Mouse (Mus musculus) layer of hippocampus, adult 9-11 months (tissue): ENCODE measurements at regions not wholly inside any gene's neighbourhood (a gene's known extent, or its start where the extent isn't known, plus 50 kb on each side); places are given as distances from the start of the nearest gene placed in this dataset.

Experiments
- DNase-seq: peaks from one replicate; pipeline ENCODE4 v3.0.0; 2022

DNA sequence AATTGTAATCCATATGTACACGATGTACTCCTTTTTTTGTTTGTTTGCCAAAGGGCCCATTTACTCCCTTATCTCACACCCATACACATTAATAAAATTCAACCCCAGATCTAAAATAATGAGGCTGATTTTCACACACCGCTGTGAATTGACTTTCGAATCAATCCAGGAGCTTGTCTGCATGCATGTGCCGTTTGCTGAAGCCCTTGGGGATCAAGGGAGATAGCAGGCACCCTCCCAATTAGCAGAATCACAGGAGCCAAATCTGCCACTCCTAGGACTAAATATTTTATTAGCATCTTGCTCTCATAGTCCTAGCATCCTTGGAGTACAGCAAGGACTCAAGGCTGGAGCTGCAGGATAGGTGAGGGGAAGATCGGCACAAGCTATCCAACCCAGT, 520.0 kb upstream of the Mpdz start:
- no peak for DNase-seq

DNA sequence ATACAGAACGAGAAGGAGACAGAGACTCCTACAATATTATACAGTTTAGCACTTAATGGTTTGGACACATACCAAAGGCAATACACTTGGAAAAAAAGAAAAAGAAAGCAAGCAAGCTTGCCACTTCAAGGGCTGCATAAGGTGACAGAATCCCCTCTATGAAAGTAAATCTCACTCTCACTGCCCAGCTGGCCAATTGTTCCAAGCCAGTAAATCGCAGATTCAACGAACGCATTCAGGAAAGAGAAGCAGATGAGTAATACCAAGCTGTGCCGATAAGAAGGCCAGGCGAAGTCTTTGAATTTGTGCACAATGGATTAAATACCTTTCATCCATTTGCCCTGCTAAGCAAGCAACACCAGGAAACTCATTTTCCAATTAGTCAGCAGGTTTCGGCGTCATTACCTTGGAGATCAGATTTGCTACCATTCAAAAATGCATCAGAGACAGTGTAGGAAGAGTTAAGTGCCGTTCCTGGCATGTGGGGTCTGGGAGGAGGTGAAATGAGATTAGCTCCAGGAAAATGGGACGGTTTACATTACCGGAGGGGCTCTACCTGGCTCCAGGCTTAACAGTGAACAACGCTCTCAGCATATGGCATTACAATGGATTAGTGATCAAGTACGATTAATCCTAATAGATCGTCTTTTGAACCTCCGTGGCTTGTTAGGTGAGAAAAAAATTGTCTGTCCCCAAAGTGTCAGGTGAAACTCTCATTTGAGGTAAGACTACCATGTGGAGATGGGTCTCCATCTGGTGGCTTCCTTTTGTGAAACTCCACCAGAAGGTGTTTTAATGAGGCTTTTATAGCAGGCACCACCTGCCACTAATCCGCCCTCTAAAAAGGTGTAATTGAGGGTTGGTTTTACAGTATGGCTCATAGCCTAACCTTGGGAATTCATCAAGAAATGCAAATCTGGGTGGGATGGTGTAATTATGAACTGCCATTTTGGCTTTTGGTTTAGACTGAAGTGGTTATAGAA, 518.2 kb upstream of the Mpdz start:
- DNase-seq, result no peak

DNA sequence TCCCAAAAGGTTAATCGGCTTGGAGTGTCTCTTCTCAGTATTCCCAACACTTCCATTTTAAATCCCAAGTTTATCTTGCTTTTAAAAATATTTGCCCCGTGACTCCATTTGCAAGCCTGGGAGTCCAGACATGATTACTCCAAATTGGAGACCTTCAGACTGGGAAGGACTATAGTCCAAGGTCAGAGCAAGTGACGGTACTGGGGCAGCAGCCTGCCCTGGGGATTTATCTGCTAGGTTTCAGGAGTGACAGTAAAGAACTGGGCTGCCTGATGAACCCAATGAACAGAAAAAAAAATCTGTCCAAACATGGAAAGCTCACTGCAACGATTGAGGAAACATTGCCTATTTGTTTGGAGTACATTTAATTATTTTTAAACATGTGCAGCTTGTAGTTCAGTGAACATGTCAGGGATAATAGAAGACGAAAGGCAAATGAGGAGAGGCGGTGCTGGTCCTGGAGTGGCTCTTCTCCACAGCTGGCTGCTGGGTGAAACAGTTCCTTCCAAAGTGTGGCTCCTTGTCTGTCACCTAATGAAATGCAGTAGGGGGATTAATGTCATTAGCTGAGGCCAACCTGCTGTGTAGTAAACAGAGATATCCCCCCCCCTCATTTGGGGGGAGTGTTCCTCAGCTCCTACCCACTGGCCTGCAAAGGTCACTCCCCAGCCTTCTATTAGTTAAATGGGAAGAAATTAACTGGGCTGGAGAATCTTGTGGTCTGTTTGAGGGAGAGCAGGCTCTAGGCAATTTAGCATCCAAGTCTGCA, 514.5 kb upstream of the Mpdz start:
- DNase-seq, result no peak

DNA sequence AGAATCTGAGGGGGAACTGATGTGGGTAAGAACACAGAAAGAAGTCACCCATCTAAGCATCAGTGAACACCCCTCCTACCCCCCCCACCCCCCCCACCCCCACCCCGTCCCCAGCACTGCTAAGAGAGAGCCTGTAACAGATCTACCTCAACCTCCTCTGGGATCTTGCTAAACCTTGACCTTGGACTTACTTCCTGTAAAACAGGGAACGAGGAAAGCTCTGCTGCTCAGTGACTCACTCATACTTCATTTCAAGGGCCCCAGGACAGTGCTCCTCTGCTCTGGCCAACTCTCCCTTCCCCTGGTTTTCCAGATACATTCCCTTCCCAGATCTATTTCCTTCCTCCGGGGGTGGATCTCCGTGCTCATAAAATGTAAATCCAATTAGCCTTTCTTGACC, 510.4 kb upstream of the Mpdz start:
- DNase-seq, result no peak

DNA sequence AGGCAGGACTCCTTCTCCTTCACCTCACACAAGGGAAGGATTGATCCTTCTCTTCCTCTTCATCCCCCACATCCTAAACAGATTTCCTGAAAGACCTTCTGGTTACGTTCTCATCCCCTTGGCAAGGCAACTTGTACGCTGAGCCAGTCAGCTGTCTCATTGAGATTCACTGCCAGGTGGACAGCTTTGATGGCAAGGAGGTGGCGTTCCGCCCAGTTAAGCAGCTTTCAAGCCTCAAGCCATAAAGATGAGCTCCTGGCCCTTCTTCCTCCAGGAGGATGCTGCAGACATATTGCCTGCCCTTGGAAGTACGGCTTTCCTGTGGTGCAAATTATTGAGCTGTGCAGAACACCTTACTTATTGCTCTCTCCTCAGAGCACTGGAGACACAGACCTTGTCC, 494.8 kb upstream of the Mpdz start:
- DNase-seq, result peak; percentile 55

DNA sequence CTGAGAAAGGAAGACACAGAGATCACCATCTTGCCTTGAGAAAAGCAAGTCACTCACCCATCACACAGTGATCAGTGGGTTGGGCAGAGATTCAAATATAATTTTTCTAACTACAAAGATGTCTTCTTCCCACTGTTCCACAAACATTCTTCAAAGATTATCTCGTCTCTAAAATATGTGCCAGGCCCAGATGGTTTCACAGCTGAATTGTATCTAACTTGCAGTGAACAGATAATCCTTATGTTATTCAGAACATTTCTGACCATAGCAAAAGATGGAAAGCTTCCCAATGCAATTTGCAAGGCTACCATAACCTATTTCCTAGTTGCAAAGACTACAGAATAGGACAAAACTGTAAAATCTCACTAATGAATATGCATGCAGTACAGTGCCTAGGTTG, 488.3 kb upstream of the Mpdz start:
- DNase-seq, result peak; percentile 53

DNA sequence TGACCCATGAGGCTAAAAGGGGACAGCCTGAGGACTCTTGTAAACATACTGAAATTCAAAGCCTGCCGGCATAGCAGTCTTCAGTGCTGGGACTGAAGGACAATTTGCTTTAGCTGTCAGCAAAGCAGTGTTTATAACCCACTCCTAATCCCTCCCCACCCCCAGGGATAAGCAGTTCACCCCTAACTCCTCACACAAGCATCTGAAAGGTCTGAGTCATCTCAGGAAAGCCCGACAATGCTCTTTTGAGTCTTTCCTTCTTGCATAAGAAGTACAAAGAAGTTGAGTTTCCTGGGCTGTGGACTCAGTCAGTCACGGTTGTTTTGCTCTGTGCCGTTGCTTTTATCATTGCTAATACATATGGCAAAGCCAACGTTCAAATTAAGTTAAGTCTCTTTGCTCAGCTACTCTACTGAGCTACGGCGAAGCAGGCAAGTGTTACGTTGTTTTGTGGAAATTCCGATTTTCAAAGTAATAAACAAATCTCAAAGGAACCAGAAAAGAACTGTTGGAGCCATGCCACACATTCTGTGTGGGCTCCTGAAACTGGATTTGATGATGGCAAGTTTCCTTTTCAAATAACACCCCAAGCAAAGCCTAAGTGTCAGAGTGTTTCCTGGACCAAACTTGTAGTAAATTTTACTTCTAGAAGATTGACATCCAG, 486.1 kb upstream of the Mpdz start:
- no peak for DNase-seq

DNA sequence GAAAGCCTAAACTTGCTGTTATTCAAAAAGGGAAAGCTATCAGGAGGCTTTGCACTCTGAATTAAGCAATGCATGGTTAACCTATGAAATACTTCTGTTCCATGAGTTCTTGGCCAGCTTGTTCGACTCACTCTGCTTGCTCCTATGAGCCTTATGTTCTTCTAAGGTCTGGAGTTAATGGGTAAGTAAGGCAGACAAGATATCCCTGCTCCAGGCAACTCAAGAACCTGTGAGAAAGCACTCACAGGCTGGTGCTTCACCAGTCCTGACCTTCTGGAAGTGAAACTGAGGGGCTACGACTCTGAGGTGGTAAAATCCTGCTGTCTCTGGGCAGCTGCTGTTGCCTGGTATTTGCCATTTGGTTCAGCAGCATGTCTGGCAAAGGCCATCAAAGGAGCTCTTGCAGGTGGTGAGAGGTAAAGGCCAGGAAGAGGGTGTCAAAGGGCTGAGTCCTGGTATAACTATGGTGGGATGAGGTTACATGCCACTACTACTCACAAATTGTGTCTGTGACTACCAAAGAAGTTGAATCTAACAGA, 484.6 kb upstream of the Mpdz start:
- DNase-seq, result no peak

DNA sequence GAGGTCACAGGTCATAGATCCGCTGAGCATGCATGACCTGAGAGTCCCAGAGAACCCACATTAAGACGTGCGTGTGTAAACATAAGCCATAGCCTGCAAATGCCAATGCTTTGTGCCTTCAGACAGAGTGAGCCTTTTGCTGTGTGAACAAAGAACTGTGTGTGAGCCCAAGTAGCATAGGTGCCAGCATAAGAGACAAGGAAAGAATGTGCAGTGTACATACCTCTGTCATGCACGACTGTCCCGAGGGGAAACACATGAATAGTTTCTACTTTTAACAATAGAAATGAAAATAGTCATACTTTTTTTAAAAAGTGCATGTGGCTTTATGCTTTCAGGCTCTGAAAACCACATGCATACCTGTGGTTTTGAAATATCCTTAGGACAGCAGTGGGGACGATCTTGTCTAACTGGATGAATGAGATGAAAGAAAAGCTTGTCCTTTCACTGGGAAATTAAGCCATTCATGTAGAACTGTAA, 484.1 kb upstream of the Mpdz start:
- no peak for DNase-seq

DNA sequence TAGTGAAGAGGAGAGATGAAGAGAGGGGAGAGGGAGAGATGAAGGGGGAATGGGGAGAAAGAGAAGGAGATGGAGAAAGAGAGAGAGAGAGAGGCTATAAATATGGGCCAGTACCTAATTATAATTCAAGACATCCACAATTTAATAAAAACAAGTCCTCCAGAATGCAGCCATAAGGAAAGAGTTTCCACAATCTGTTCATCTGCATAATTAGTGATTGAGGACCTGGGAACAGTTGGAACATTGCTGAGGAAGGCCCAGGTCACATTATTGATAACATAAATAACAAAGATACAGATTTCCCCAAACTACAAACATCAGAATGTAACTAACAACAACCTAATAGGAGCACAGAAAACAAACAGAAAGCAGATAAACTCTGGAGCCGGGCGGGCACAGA, 483.0 kb upstream of the Mpdz start:
- peak; percentile 16 for DNase-seq

DNA sequence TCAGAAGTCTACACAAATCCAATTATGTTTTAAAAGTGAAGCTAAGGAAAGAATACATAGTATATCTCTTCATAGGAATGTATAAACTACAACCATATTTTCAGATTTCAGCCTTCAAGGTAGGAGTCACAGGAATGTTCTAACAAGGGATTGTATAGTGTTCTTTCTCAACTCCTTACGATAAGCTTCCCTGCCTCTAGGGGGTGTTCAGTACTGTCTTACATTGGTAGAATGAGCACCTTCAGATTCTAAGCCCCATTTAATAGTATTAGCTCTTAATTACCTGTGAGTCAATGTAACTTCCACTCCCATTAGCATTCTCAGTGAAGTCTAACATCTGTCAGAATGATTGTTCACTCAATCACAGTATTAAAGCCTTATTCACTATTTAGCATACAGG, 481.5 kb upstream of the Mpdz start:
- DNase-seq, result no peak

DNA sequence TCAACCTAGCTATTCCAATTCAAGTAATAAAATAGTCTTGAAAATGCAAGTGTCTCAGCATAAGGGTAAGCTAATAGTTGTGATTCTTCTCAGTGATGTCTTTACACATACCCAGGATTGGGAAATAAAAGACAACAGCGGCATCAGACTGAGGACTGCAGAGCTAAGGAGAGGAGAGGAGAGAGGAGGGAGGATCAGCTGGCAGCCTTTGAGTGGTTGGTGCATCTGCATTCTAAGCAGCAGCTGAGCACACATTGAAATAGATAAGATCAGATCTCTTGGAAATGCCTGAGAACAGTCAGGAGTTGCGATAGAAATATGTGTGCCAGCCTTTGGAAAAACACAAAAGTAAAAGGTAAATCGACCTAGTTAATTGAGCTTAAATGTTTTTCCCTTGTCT, 480.3 kb upstream of the Mpdz start:
- peak; percentile 43 for DNase-seq

DNA sequence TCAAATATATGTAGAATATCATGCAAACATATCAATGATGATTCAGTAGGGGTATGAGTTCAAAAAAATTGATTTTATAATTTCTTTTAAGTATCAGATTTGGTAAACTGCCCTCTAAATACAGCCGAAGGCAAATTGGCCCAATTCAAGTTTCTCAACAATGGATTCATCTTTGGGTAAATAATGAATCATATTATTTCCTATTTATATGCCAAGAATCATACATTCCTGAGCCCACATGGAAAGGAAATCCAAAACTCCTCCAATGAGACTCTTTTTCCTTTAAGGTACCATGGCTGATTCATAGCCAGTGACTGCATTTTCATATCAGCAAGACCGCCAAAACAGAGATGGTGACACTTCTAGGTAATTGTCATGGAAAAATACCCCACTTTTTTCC, 472.4 kb upstream of the Mpdz start:
- no peak for DNase-seq

DNA sequence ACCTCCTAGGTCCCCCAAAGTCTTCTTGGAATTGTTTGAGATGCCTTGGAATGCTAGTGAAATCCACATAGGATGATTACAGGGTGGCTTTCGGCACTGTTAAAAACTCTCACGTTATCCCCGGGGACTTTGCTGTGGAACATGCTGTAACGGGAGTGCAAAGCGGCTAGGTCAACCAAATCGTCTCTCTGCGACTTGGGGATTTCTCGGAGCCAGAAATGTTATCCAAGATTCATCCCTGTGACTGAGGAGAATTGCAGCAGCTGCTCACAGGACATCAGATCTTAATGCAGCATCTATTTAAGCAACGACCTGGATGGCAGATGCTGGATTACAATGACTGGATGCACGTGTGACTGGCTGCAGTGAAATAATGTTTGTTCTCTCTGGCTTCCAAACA, 470.7 kb upstream of the Mpdz start:
- no peak for DNase-seq

DNA sequence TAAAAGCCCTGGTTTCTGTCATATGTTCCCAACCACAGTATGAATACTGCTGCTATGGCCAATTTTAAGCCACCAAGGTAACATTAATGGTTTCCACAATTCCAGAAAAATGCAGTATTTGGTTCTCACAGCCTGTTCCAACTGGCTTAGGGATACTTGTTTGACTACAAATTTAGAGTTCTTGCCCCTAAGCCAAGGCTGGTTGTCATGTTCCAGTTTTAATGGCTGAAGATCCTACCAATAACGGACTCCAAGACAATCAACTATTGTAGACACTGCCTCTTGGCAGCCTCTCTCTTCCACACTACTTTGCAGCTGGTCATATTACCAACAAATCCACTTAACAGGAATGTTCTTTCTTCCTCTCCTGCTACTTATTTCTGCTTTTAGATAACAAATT, 470.0 kb upstream of the Mpdz start:
- no peak for DNase-seq

DNA sequence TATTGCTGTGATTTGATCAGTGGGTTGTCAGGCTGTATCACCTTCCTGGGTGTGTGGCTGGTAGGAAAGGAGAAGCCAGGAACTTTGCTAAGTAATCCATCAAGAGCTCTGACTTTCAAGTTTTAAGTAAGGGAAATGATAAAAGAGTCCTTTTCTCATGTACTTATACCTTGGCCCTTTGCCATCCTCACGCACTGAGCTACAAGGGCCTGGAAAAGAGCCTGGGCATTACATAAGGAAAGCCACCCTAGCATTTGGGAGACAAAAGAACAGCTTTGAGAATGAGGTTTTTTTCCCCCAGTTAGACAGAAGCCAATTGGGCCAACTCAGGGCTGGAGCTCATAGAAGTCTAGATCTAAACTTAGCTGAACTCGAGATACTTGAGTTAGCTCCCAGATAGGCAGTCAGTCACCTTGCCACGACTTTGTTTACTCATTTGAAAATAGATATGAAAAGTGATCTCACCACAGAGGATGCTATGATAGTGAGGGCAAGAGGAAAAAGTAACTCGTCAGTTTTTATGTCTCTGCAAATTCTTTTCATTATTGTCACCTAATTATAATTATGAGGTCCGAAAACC, 457.4 kb upstream of the Mpdz start:
- no peak for DNase-seq

DNA sequence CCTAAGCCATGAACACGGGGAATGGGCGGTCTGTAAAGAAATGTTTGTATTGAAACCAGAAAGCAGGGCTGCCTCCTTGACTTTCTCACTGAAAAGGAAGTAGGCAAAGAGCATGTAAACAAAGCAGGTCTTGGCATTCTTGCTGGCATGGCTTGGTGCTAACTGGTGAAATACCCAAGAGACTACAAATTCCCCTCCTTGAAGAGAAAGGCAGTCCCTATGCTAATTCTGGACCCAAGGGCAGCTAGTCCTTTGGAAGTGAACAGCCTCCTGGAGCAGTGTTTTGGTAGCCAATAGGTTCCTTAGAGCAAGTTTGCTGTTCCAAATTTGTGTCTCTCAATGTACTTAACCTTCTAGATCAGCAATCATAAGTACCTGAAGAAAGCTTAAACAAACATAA, 456.0 kb upstream of the Mpdz start:
- DNase-seq, result no peak

DNA sequence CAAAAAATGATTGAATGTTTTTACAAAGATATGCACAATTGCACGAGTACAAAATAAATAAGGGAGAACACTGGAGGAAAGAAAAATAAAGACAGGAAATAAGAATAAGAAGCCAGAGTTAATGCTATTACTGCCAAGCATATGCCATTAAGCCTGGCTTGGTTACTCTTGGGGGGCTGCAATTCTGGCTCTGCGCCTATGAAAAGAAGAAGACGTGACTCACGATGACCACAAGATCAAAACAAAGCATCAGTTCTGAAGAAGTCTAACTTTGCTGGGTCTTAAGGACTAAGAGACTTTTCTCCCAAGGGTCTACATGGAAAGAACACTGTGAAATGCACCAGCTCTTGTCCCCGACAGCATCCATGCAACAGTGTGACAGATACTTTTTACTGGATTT, 454.8 kb upstream of the Mpdz start:
- DNase-seq, result no peak

DNA sequence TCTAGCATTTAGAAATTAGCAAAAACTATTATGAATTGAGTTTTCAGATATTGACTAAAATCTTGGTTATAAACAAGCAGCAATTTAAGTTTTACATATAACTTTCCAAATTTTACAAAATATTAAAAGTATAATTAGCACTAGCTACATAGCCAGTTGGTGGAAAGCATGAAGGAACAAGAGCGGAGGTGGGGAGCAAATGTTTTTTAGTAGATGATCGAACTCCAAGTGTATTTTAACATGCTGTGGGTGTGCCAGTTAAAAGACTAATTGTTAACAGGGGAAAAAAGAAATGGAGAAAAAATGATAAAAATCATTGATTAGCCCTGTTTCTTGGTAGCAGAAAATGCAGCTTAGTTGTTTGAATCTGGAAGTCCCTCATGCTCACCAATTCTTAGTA, 426.3 kb upstream of the Mpdz start:
- DNase-seq, result peak; percentile 59

DNA sequence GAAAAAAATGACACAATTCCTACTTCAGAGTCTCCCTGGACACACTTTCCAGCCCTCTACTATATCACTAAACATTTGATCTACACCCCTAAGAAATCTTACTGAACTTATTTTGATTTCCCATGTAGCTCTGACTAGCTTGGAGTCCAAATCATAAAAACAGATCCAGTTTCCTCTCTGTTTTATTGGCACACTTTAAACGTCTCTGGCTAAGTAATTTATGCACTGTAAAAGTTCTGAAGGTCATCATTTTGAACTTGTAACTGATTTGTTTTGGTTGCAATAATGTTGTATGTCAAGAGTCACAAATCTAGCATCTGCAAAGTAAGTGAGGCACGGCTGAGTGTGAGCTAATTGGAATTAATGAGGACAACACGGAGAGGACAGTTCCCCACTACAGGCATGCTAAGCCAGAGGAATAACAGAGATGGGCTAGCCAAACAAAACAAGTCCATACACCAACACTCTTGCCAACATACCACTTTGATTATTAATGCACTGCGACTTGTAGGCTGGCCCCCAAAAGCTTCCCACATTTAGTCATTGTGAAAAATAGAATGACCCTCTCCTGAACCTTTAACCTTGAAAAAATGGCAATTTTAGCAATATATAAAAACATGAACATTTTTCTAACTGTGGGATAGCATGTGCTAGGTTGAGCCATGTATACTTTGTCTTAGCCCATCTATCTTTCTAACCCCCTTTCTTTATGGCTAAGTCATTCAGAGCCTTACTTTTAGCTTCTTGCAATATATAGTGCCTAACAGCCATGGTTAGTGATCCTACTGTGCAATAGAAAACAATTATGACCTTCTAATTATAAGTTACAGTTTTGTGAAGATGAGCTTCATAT, 399.3 kb upstream of the Mpdz start:
- no peak for DNase-seq

DNA sequence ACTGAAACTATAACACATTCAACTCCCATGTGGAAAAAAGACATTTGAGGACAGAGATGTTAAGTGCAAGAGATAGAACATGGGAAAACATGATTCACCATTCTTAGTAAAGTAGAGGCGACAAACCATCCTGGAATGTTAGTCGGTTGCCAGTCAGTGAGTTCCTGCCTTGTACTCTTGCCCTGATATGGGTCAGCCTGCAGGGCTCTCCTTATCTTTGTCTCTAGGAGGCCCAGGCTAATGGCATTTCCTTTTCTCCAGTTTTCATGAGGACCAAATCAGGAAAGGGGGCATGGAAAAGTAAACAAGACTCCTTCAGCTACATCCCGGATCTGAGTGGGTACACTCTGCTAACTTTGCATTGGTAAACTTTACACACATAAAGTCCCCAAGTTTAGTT, 387.4 kb upstream of the Mpdz start:
- no peak for DNase-seq

DNA sequence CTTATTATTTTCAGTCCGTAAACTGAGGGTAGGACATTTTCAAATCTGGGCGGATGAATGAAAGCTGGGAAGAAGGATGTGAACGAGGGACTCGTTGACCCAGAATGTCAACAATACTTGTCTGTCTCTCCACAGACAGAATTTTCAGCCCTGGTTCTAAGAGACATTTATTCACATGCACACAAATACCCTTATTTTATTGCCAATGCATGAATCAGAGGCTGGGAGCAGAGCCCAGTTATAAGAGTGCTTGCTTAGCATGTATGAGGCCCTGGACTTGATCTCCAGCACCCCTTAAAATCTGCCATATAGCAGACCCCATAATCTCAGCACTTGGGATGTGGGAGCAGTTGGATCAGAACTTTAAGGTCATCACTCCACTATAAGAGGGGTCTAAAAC, 384.8 kb upstream of the Mpdz start:
- peak; percentile 21 for DNase-seq
